Mouse (Mus musculus) MEL (cell line): ENCODE data around the gene Zap70. TPM values are rescaled to one million over a fixed set of nuclear protein-coding genes. Genes with fewer than 3 reads are reported as not detected.

Experiments used
- DNase-seq: peaks from one replicate; pipeline ENCODE4 v3.0.0; 2011; ENCODE audit warnings: low read depth, low spot score
- H3K27ac ChIP-seq: 2 replicates; pipeline ENCODE4 v1.5.1; 2012; ENCODE audit warnings: low read depth, mild to moderate bottlenecking, control low read depth, low read length, moderate library complexity; ENCODE audit not compliant: control insufficient read depth
- H3K27me3 ChIP-seq, 2 experiments: fragments of 150-350 bp in 1 of 2; sonication (generic) in 1 of 2; 2 replicates each; pipeline ENCODE4 v1.6.1; 2012; ENCODE audit warnings: low read length in 2 of 2, mild to moderate bottlenecking in 2 of 2, improper control_type of control experiment in 1 of 2, moderate library complexity in 1 of 2; ENCODE audit not compliant: insufficient read depth in 2 of 2, control insufficient read depth in 1 of 2
- H3K36me3 ChIP-seq, 2 experiments: 2 replicates each; pipeline ENCODE4 v1.6.1; 2012 to 2014; ENCODE audit warnings: low read length in 2 of 2, improper control_type of control experiment in 1 of 2, inconsistent platforms in 1 of 2, mild to moderate bottlenecking in 1 of 2; ENCODE audit not compliant: insufficient read depth in 2 of 2, control insufficient read depth in 1 of 2
- H3K4me1 ChIP-seq, 2 experiments: fragments of 150-350 bp in 1 of 2; sonication (generic) in 1 of 2; 2 replicates each; pipeline ENCODE4 v1.6.1; 2012; ENCODE audit warnings: low read length in 2 of 2, improper control_type of control experiment in 1 of 2, mild to moderate bottlenecking in 1 of 2; ENCODE audit not compliant: insufficient read depth in 2 of 2, control insufficient read depth in 1 of 2
- H3K4me3 ChIP-seq, 2 experiments: fragments of 150-350 bp in 1 of 2; sonication (generic) in 1 of 2; 2 replicates each; pipeline ENCODE4 v1.5.1; 2012; ENCODE audit warnings: low read depth in 2 of 2, low read length in 2 of 2, mild to moderate bottlenecking in 2 of 2, moderate library complexity in 2 of 2, control low read depth in 1 of 2, improper control_type of control experiment in 1 of 2; ENCODE audit not compliant: control insufficient read depth in 1 of 2, insufficient read depth in 1 of 2
- H3K79me2 ChIP-seq: 2 replicates; pipeline ENCODE4 v1.6.1; 2012; ENCODE audit warnings: mild to moderate bottlenecking, low read length, moderate library complexity; ENCODE audit not compliant: control insufficient read depth, poor library complexity, insufficient read depth
- H3K9ac ChIP-seq: 2 replicates; pipeline ENCODE4 v1.6.1; 2012; ENCODE audit warnings: low read depth, mild to moderate bottlenecking, control low read depth, low read length, moderate library complexity; ENCODE audit not compliant: control insufficient read depth, poor library complexity, severe bottlenecking
- H3K9me3 ChIP-seq: fragments of 150-350 bp; sonication (generic); replicated peaks from 2 replicates; pipeline ENCODE4 v1.6.1; 2012; ENCODE audit warnings: mild to moderate bottlenecking, low read length, improper control_type of control experiment, moderate library complexity; ENCODE audit not compliant: insufficient read depth
- CHD2 ChIP-seq: IDR thresholded peaks from 2 replicates; pipeline ENCODE4 v1.6.1; 2011; ENCODE audit warnings: low read length, improper control_type of control experiment
- CTCF ChIP-seq, 3 experiments: IDR thresholded peaks in 2 of 3; conservative IDR thresholded peaks in 1 of 3; 2 replicates each; pipeline ENCODE4 v1.5.1; 2011 to 2012; ENCODE audit warnings: low read length in 3 of 3, low read depth in 2 of 3, mild to moderate bottlenecking in 2 of 3, improper control_type of control experiment in 1 of 3, inconsistent platforms in 1 of 3, mixed read lengths in 1 of 3, moderate library complexity in 1 of 3; ENCODE audit not compliant: control insufficient read depth in 1 of 3, insufficient read depth in 1 of 3, poor library complexity in 1 of 3, severe bottlenecking in 1 of 3
- E2F4 ChIP-seq: IDR thresholded peaks from 2 replicates; pipeline ENCODE4 v1.6.1; 2011; ENCODE audit warnings: low read depth, low read length, improper control_type of control experiment, borderline replicate concordance
- ELF1 ChIP-seq: IDR thresholded peaks from 2 replicates; pipeline ENCODE4 v1.6.1; 2014; ENCODE audit warnings: low read depth, mild to moderate bottlenecking, inconsistent platforms, low read length, improper control_type of control experiment, moderate library complexity
- EP300 ChIP-seq, 2 experiments: IDR thresholded peaks; 2 replicates each; pipeline ENCODE4 v1.6.1; 2011; ENCODE audit warnings: improper control_type of control experiment in 2 of 2, low read length in 2 of 2, low read depth in 1 of 2, mild to moderate bottlenecking in 1 of 2
- ETS1 ChIP-seq: IDR thresholded peaks from 2 replicates; pipeline ENCODE4 v1.6.1; 2012; ENCODE audit warnings: low read depth, mild to moderate bottlenecking, inconsistent platforms, low read length, improper control_type of control experiment, moderate library complexity
- HCFC1 ChIP-seq: IDR thresholded peaks from 2 replicates; pipeline ENCODE4 v1.6.1; 2012; ENCODE audit warnings: low read depth, mild to moderate bottlenecking, inconsistent platforms, low read length, improper control_type of control experiment, moderate library complexity
- KAT2A ChIP-seq: conservative IDR thresholded peaks from 2 replicates; pipeline ENCODE4 v1.6.1; 2012; ENCODE audit warnings: low read depth, low read length, improper control_type of control experiment, inconsistent platforms
- MAX ChIP-seq: IDR thresholded peaks from 2 replicates; pipeline ENCODE4 v1.6.1; 2011; ENCODE audit warnings: low read length, improper control_type of control experiment
- MAZ ChIP-seq: IDR thresholded peaks from 2 replicates; pipeline ENCODE4 v1.6.1; 2012; ENCODE audit warnings: low read depth, mild to moderate bottlenecking, inconsistent platforms, low read length, improper control_type of control experiment
- MEF2A ChIP-seq: IDR thresholded peaks from 2 replicates; pipeline ENCODE4 v1.6.1; 2014; ENCODE audit warnings: low read depth, mild to moderate bottlenecking, inconsistent platforms, low read length, improper control_type of control experiment; ENCODE audit not compliant: poor library complexity, insufficient replicate concordance, severe bottlenecking; ENCODE audit errors: extremely low read depth
- MXI1 ChIP-seq: IDR thresholded peaks from 2 replicates; pipeline ENCODE4 v1.6.1; 2011; ENCODE audit warnings: mild to moderate bottlenecking, low read depth, low read length, improper control_type of control experiment
- MYB ChIP-seq: IDR thresholded peaks from 2 replicates; pipeline ENCODE4 v1.6.1; 2011; ENCODE audit warnings: mild to moderate bottlenecking, low read depth, low read length, improper control_type of control experiment
- MYC ChIP-seq: IDR thresholded peaks from 2 replicates; pipeline ENCODE4 v1.6.1; 2011; ENCODE audit warnings: low read depth, mild to moderate bottlenecking, low read length, improper control_type of control experiment, moderate library complexity
- NELFE ChIP-seq: IDR thresholded peaks from 2 replicates; pipeline ENCODE4 v1.6.1; 2011; ENCODE audit warnings: low read depth, low read length, improper control_type of control experiment
- NRF1 ChIP-seq: IDR thresholded peaks from 2 replicates; pipeline ENCODE4 v1.6.1; 2014; ENCODE audit warnings: low read depth, mild to moderate bottlenecking, inconsistent platforms, low read length, improper control_type of control experiment, moderate library complexity; ENCODE audit not compliant: poor library complexity, insufficient read depth, severe bottlenecking
- POLR2A ChIP-seq, 2 experiments: IDR thresholded peaks; 2 replicates each; pipeline ENCODE4 v1.6.1; 2011 to 2012; ENCODE audit warnings: low read length in 2 of 2, mild to moderate bottlenecking in 2 of 2, control low read depth in 1 of 2, improper control_type of control experiment in 1 of 2, low read depth in 1 of 2, moderate library complexity in 1 of 2; ENCODE audit not compliant: control insufficient read depth in 1 of 2, insufficient read depth in 1 of 2, poor library complexity in 1 of 2
- POLR2AphosphoS5 ChIP-seq: IDR thresholded peaks from 2 replicates; pipeline ENCODE4 v1.6.1; 2012; ENCODE audit warnings: low read depth, borderline replicate concordance, mild to moderate bottlenecking, inconsistent platforms, low read length, moderate library complexity, mixed read lengths
- RAD21 ChIP-seq: IDR thresholded peaks from 2 replicates; pipeline ENCODE4 v1.6.1; 2011; ENCODE audit warnings: mild to moderate bottlenecking, low read depth, low read length, improper control_type of control experiment
- TCF12 ChIP-seq: IDR thresholded peaks from 2 replicates; pipeline ENCODE4 v1.6.1; 2014; ENCODE audit warnings: low read depth, mild to moderate bottlenecking, inconsistent platforms, low read length, improper control_type of control experiment, moderate library complexity
- UBTF ChIP-seq: IDR thresholded peaks from 2 replicates; pipeline ENCODE4 v1.6.1; 2012; ENCODE audit warnings: low read depth, mild to moderate bottlenecking, inconsistent platforms, low read length, improper control_type of control experiment, moderate library complexity, borderline replicate concordance; ENCODE audit not compliant: insufficient read depth
- USF1 ChIP-seq: IDR thresholded peaks from 2 replicates; pipeline ENCODE4 v1.6.1; 2014; ENCODE audit warnings: low read depth, mild to moderate bottlenecking, inconsistent platforms, low read length, improper control_type of control experiment, moderate library complexity
- ZMIZ1 ChIP-seq: IDR thresholded peaks from 2 replicates; pipeline ENCODE4 v1.6.1; 2012; ENCODE audit warnings: low read depth, mild to moderate bottlenecking, inconsistent platforms, low read length, improper control_type of control experiment, moderate library complexity
- polyA plus RNA-seq, 2 experiments: library from polyadenylated mRNA; stranded (reverse) in 1 of 2; unstranded in 1 of 2; fragments of >175 nt in 1 of 2; fragments of >200 nt in 1 of 2; gene quantifications; 2 replicates each; pipeline versions ENCODE4 v1.2.1 to v1.2.4; 2012; ENCODE audit warnings: low replicate concordance in 2 of 2, low read depth in 1 of 2; ENCODE audit not compliant: insufficient read length in 2 of 2, insufficient read depth in 1 of 2, missing spikeins in 1 of 2
- total RNA-seq: library from RNA; depleted of rRNA; stranded (reverse); fragments of 300-350 nt; gene quantifications from 2 replicates; pipeline ENCODE4 v1.2.3, GENCODE M21; 2012

Gene Zap70
- total and polyA plus RNA-seq, 3 experiments: not detected

GRCm38 (mm10) chr1:36767321-36767720 lies 5.7 kb downstream of the Zap70 start:
- H3K27ac ChIP-seq: no peak overlapping the region
- TF ChIP-seq EP300 (IDR thresholded peaks at IDR 0.05; ENCODE audit: low read depth in 1 of 2, low read length in 2 of 2): no peak
- no peak for TF ChIP-seq MXI1
- TF ChIP-seq USF1: no peak
- TF ChIP-seq NELFE: no peak
- TF ChIP-seq MYC: no peak
- TF ChIP-seq ELF1: no peak
- TF ChIP-seq POLR2AphosphoS5: no peak
- TF ChIP-seq CHD2: no peak
- TF ChIP-seq CTCF (IDR thresholded peaks at IDR 0.05 in 2 of 3, conservative IDR thresholded peaks at IDR 0.05 in 1 of 3; ENCODE audit: control insufficient read depth in 1 of 3, insufficient read depth in 1 of 3, low read depth in 2 of 3, low read length in 3 of 3, poor library complexity in 1 of 3, severe bottlenecking in 1 of 3): no peak
- no peak for TF ChIP-seq KAT2A
- TF ChIP-seq HCFC1: no peak
- no peak for TF ChIP-seq NRF1
- TF ChIP-seq RAD21: no peak
- no peak for TF ChIP-seq MAZ
- no peak for TF ChIP-seq ETS1
- no peak for TF ChIP-seq UBTF
- no peak for TF ChIP-seq TCF12
- TF ChIP-seq POLR2A (IDR thresholded peaks at IDR 0.05; ENCODE audit: control insufficient read depth in 1 of 2, insufficient read depth in 1 of 2, low read depth in 1 of 2, low read length in 2 of 2, poor library complexity in 1 of 2): no peak
- TF ChIP-seq MEF2A: no peak
- TF ChIP-seq E2F4: no peak
- TF ChIP-seq, all 39 proteins: peak for 0
- Histone ChIP-seq H3K36me3 (no peaks in the 10 kb centered on the region), H3K4me3 (no peak overlapping the region), H3K9ac (no peak overlapping the region), H3K79me2 (no peaks in the 10 kb centered on the region), H3K9me3 (no peaks in the 10 kb centered on the region), H3K27me3 (no peaks in the 10 kb centered on the region; a peak in 1 of 4 replicates), H3K4me1 (no peaks in the 10 kb centered on the region)
- DNase-seq: no peak

GRCm38 (mm10) chr1:36768786-36769185 lies 7.2 kb downstream of the Zap70 start:
- Histone ChIP-seq H3K9ac (no peak overlapping the region), H3K79me2 (no peaks in the 10 kb centered on the region), H3K36me3 (no peaks in the 10 kb centered on the region), H3K9me3 (no peaks in the 10 kb centered on the region), H3K4me3 (no peak overlapping the region), H3K27me3 (no peaks in the 10 kb centered on the region; a peak in 1 of 4 replicates), H3K27ac (no peak overlapping the region), H3K4me1 (no peaks in the 10 kb centered on the region)
- TF ChIP-seq CTCF (IDR thresholded peaks at IDR 0.05 in 2 of 3, conservative IDR thresholded peaks at IDR 0.05 in 1 of 3; ENCODE audit: control insufficient read depth in 1 of 3, insufficient read depth in 1 of 3, low read depth in 2 of 3, low read length in 3 of 3, poor library complexity in 1 of 3, severe bottlenecking in 1 of 3) (no peak), ZMIZ1 (no peak), MAX (no peak), MYB (no peak), HCFC1 (no peak), MEF2A (no peak)
- DNase-seq: no peak
